Mouse (Mus musculus) erythroblast, embryonic 14.5 days (primary cell): ENCODE measurements around the gene Ptges3.

Experiments used
- GATA1 ChIP-seq: IDR thresholded peaks from 2 replicates; pipeline ENCODE4 v1.6.1; 2012; ENCODE audit warnings: low read length, inconsistent platforms, mixed read lengths
- TAL1 ChIP-seq: IDR thresholded peaks from 3 replicates; pipeline ENCODE4 v1.6.1; 2012; ENCODE audit warnings: low read length, inconsistent platforms, mixed read lengths

DNA sequence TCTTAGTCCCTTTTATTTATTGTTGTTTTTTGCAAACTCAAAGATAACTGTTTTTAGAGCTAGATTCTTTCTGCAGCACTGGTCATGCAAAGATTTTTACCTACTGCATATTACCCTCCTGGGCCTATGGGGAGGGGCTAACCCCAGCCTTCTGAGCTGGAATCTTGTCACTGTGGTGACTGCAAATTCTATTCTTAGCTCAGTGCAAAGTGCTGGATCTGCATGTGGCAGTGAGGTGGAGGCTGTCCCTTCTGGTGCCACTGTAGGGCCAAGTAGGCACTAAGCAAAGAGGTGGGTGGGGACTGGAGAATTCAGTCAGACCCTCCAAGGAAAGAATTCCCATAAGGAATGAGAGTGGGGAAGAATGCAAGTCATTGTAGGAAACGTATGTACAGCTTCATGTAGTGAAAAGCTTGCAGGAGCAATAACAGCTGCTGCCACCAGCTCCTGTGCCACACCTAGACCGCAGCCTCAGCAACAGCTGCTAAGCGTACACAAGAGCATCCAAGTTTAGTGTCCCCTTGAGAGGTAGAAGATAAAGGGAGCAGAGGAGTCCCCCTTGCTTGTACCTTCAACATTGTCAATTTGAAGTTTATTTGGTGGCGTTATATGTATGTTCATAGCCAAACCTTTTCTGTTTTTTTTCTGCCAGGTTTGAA, 51.5 kb downstream of the Ptges3 start:
- no peak for TF ChIP-seq GATA1
- TF ChIP-seq TAL1 = no peak
